Mouse (Mus musculus): ENCODE measurements around the gene Bad.
"Not testable (repeated sequence)": the region's sequence is repeated elsewhere in the genome, so short reads cannot be mapped to it uniquely, and the experiment has no call there.

Bad gene

GRCm38 (mm10) chr19:6941372-6942248 is at the start of gene Bad:
Bad (plus strand) TSS chr19:6941861.
- peak; percentile 90 for DNase-seq (ENCODE audit: low read depth, low spot score)

DNA sequence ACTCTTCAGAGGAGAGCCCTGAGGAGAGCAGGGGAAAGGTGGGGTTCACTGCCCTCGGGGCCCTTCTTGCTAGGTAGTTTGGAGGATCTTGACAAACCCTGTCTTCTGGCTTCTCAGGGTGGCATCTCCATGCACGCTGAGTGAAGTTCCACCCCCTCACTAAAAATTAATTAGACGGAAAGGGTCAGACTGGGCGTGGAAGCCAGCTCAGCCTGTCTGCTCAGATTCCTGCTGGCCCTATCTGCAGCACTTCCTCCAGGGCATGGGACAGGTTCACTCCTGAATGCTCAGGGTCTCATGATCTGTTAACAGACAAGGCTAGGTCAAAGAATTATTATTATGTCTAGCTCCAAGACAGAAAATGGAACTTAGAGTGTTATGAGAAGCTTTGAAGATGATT is 49.1 kb upstream of the Bad start:
- no peak for DNase-seq (ENCODE audit: low read depth, low spot score)

GRCm38 (mm10) chr19:6893731-6894451 is 47.8 kb upstream of the Bad start:
- no peak for DNase-seq (ENCODE audit: low read depth, low spot score)

- not testable (repeated sequence) for DNase-seq (ENCODE audit: low read depth, low spot score)
Observed at GRCm38 (mm10) chr19:6895608-6896305, 45.9 kb upstream of the Bad start.

DNA sequence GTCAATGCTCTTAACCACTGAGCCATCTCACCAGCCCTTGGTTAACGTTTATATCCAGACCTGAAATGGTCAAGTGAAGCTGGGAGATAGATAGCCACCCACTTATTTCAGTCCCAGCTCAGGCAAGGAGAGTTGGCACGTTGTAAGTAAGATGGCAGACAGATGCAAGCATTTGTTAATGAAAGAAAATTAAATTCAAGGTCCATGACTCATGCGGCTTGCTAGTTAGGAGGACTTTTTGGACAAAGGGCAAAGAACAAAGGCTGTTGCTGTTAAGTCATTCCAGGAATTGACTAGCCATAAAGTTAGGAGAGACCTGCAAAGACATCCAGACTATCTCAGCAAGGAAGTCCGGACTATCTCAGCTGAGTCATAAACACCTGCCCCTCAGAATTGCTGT is 42.0 kb upstream of the Bad start:
- no peak for DNase-seq (ENCODE audit: low read depth, low spot score)

GRCm38 (mm10) chr19:6903031-6903430 is 38.6 kb upstream of the Bad start:
- DNase-seq (ENCODE audit: low read depth, low spot score): no peak

DNA sequence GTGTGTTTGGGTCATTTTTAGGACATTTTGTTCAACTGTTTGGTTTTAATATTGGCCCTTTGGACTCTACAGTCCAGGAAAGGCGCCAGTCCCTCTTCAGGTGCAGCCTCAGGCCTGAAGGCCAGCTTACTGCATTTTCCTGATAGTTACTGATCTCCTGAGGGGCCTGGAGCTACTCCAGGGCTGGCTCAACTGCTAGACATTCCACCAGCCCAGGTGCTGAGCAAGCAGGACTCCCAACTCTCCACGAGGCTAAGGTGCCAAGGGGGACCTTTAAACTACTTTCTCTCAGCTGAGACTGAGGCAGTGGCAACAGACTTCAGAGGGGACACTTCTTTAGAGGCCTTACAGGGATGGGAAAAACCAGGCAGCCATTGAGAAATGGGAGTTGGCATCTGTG is 36.8 kb upstream of the Bad start:
- no peak for DNase-seq (ENCODE audit: low read depth, low spot score)

DNA sequence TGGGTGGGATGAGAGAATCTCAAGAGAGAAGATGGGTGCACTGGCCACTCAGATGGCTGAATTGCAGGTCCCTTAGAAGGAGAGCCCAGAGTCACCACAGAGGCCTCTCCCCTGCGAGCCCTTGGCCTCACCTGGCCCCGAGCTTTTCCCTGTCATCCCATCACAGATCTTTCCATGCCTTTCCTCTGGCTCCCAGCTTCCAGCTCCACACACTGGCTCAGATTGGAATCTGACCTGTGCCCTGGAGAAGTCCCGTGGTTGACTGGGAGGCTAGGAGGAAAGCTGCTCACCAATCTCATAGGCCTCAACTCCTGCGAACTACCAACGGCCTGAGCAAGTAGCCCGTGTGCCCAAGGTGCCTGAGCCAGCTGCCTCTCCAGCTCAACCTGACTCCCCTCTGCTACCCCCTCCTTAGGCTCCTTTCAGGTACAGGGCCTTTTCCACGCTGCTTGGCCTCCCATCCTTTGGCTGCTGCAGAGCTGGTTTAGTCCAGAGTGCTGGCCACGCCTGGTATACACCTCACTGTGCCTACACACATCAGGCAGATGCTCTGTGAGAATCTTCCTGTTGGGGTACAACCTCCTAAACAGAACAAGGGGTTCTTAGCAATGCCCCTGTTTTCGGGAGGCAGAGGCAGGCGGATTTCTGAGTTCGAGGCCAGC is 36.0 kb upstream of the Bad start:
- no peak for DNase-seq (ENCODE audit: low read depth, low spot score)

GRCm38 (mm10) chr19:6906199-6906598 is 35.5 kb upstream of the Bad start:
- DNase-seq (ENCODE audit: low read depth, low spot score): no peak

DNA sequence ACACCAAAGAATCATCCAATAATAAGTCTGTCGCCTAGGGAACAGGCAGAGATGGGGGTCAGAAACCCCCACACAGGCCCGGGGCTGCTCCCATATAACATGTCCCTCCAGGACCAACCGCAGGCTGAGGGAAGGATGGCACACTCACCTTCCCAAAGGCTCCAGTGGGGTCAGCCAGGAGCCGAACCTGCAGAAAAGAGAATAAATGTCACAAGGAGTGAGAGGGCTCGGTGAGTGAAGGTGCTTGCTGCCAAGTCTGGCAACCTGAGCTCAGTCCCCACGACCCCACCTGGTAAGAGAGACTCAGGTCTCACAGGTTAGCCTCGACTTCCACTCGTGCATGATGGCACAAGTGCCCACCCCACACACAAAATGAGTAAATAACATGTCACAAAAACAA is 34.6 kb upstream of the Bad start:
- no peak for DNase-seq (ENCODE audit: low read depth, low spot score)

GRCm38 (mm10) chr19:6907811-6908540 is 33.7 kb upstream of the Bad start:
- DNase-seq (ENCODE audit: low read depth, low spot score): peak; percentile 37

- DNase-seq (ENCODE audit: low read depth, low spot score): peak; percentile 49
Observed at GRCm38 (mm10) chr19:6909021-6909420, 32.6 kb upstream of the Bad start.

DNA sequence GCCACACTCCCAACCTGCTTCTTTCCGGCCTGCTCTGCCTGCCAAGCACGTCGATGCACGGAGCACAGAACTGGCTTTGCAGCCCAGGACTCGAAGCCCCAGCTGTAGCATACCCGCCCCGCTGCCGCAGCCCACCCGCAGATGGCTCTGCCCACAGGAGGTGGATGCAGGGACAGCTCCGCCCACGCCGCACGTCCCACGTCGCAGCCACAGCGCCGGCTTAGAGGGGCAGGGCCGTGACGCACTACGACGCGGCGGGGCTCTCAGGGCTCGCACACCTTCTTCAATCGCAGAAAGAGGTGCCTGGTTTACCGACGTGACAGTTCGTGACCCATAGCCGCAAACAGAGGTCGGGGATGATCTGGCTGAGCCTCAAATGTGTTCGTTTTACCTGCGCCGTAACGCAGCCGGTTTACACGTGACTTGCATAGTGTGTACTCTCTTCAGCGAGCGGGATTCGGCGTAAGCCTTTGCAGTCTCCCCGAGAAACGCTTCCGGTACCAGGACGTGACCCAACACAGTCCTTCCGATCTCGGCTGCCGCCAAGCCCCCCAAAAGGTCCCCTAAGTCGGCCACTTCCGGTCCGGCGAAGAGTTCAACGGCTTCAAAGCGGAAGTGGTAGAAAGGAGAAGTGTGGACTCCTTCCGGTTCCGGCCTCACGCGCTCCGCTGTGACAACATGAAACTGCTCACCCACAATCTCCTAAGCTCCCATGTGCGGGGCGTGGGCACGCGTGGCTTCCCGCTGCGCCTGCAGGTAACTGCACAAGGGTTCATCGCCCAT is 32.0 kb upstream of the Bad start, which contains the start of the genes Trmt112 and Prdx5:
Trmt112 (plus strand) TSS at position 192 of the 783 bp plus-strand sequence.
Prdx5 (minus strand) TSS at position 600 of the 783 bp plus-strand sequence.
- DNase-seq (ENCODE audit: low read depth, low spot score): peak; percentile 98

GRCm38 (mm10) chr19:6910306-6910705 is 31.4 kb upstream of the Bad start:
- DNase-seq (ENCODE audit: low read depth, low spot score): peak; percentile 75

- DNase-seq (ENCODE audit: low read depth, low spot score): no peak
Observed at GRCm38 (mm10) chr19:6911101-6912074, 30.3 kb upstream of the Bad start.

- DNase-seq (ENCODE audit: low read depth, low spot score): no peak
Observed at GRCm38 (mm10) chr19:6912205-6912970, 29.3 kb upstream of the Bad start.

DNA sequence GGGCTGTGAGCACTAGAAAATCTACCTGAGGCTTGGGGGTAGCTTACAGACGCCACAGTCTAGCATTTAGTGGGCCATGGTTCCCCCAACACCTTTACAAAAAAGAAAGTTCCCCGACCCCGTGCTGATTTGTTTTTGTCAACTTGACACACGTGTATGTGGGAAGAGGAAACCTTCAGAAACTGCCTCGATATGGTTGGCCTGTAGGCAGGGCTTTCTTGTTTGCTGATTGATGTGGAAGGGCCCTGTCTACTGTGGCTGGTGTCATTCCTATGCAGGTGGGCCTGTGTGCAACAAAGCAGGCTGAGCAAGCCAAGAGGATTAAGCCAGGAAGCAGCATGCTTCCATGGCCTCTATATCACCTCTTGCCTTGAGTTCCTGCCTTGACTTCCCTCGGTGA is 28.6 kb upstream of the Bad start:
- DNase-seq (ENCODE audit: low read depth, low spot score): no peak

GRCm38 (mm10) chr19:6913991-6914390 is 27.7 kb upstream of the Bad start:
- DNase-seq (ENCODE audit: low read depth, low spot score): no peak

Data from 3T3-L1 (cell line).